Mouse (Mus musculus) CH12F3 (cell line): ENCODE results near the gene Zfp777.

Source experiments
- in situ Hi-C: fragments of 300-500 bp; cut with MboI; formaldehyde crosslinking; loops from 2 replicates; pipeline ENCODE4 v1.14.3; 2020; ENCODE audit warnings: low sequenced_read_pairs

Gene Zfp777

GRCm38 (mm10) chr6:48048426-48049272 is at the start of gene Zfp777:
TSS of gene Zfp777 (minus strand) at chr6:48048911.
- in situ Hi-C loops: no loop called here

GRCm38 (mm10) chr6:48086957-48087715 is 38.4 kb upstream of the Zfp777 start:
- in situ Hi-C loops: no loop called here

- in situ Hi-C loops: no loop called here
These were observed 37.8 kb upstream of the Zfp777 start, which contains the start of gene Zfp746 for GRCm38 (mm10) chr6:48086471-48086878. TSS of gene Zfp746 (minus strand) at chr6:48086593.

- in situ Hi-C loops: no loop called here
These were observed 37.1 kb upstream of the Zfp777 start for GRCm38 (mm10) chr6:48085521-48086404.

GRCm38 (mm10) chr6:48083733-48084191 is 35.1 kb upstream of the Zfp777 start:
- in situ Hi-C loops: no loop called here

DNA sequence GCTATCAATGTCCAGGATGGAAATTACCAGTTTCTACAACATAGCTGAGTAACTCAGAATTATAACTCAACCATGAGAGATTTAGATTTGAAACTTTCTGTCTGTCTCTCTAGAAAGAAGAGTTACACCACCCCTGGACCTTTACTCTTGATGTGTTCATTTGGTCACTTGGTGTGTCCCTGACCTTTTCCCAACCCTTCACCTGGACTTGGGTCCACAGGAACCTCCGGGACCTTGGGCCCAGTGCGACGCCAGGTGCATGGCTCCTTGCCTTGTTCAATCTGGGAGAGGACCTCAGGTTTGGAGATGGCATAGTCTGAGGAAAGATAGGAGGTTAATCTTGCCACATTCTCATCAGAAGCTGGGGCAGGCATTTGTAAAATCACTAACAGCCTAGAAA is 33.2 kb upstream of the Zfp777 start:
- in situ Hi-C loops: no loop called here

- in situ Hi-C loops: no loop called here
These were observed 32.3 kb upstream of the Zfp777 start for GRCm38 (mm10) chr6:48081021-48081420.

DNA sequence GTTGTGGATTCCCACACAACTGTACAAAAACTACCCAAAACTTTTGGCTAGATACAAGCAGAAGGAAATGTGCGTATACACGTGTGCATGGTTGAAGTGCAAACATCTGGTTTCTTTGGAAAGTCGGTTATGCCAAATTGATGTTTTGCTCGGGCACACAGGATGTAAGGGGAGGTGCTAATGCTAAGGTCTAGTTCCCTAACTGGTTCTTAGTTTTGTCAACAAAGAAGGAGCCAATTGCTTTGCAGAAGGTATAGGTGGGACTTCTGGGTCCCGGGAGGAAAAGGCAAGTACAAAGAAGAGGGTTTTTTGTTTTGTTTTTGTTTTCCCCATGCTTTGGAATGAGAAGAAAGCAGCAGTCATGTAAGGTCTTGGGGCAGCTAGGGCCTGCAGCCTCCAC is 24.6 kb upstream of the Zfp777 start:
- in situ Hi-C loops: no loop called here

DNA sequence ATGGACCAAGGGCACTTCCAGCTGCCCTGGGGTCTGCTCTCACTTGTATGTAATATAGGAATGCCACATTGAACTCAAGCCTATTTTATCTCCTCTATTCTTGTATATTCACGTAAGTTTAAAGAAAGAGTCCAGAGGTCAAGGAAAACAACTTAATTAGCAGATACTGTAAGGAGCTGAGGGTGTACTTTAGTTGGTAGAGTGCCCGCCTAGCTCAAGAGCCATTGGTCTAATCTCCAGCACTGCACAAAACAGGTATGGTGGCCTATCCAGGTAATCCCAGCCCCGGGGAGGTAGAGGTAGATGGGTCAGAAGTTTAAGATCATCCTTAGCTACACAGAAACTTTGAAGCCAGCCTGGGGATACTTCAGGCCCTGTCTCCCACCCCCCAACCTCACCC is 18.8 kb upstream of the Zfp777 start:
- in situ Hi-C loops: no loop called here

DNA sequence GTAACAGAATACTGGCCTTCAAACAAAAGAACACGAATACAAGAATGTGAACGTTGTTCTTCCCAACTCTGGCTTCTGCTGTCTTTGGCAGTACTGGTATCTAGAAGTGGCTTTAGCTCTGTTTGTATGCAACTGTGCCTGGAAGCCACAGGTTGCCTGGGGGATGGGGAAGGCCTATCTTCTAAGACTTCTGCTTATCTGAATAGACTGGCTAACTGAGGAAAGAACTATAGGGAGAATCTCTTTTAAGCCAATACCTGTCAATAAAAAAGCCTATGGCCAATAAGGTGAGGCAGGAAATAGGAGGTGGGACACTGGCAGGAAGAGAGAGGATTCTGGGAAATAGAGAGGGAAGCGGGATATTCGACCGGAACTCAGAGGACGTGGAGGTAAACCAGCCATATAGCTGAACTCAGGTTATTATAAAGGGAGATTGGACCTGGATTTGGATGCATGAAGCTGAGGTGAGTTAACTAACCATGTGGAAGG is 16.9 kb upstream of the Zfp777 start:
- in situ Hi-C loops: no loop called here

- in situ Hi-C loops: no loop called here
These were observed 15.7 kb upstream of the Zfp777 start for GRCm38 (mm10) chr6:48064451-48064850.

- in situ Hi-C loops: no loop called here
These were observed 15.2 kb upstream of the Zfp777 start for GRCm38 (mm10) chr6:48063940-48064339.

- in situ Hi-C loops: no loop called here
These were observed 12.2 kb upstream of the Zfp777 start for GRCm38 (mm10) chr6:48060895-48061294.

DNA sequence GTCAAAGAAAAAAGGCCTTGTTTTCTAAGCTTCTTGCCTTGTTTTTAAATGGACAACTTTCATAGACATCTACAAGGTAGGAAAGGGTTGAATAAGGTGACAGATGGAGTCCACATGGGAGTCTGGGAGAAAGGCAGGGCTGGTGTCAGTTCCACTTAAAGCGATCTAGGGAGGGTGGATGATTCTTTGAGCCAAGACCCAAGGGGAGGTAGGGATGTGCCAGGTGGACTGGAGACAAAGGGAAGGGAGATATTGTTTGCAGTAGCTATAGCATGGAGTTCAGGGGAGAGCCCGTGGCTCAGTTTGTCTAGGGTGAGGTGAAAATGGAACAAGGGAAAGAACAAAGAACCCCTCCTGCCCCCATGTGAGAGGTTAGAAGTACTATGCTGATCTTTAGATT is 11.7 kb upstream of the Zfp777 start:
- in situ Hi-C loops: no loop called here

GRCm38 (mm10) chr6:48052136-48052535 is 3.4 kb upstream of the Zfp777 start:
- in situ Hi-C loops: no loop called here

- in situ Hi-C loops: no loop called here
These were observed 3.0 kb upstream of the Zfp777 start for GRCm38 (mm10) chr6:48051666-48052065.

DNA sequence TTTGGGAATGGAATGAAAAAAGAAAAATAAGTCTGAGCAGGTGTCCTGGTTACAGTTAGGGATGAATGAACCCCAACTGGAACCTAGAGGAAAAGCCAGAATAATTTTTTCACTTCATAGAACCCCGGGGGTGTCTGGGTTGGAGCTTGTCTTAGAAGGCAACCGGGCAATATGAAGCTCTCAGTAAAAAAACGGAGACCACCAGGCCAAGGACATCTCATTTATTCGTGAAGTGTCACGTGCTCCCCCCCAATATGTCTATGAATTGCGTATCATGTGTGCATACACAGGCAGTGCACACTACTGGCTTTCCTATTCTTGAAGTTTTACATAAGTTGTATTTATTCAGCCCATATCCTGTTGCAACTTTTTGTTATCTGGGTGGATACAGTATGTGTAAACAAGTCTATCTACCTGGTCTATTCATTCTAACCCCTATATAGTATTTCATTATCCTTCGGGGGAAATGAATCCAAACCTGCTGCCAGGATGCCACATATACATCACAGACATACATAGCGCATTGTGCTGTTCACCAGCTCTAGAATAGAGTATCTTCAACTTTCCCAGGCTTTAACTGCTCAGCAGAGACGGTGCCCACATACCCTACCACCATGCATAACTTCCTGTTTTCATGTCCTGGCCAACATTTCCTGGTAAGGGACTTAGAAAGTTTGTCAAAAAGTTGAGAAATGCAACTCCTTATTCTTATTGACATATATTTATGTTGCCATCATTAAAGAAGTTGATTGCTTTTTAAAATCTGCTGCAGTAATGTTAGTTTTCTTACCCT is 758 bp upstream of the Zfp777 start:
- in situ Hi-C loops: no loop called here

DNA sequence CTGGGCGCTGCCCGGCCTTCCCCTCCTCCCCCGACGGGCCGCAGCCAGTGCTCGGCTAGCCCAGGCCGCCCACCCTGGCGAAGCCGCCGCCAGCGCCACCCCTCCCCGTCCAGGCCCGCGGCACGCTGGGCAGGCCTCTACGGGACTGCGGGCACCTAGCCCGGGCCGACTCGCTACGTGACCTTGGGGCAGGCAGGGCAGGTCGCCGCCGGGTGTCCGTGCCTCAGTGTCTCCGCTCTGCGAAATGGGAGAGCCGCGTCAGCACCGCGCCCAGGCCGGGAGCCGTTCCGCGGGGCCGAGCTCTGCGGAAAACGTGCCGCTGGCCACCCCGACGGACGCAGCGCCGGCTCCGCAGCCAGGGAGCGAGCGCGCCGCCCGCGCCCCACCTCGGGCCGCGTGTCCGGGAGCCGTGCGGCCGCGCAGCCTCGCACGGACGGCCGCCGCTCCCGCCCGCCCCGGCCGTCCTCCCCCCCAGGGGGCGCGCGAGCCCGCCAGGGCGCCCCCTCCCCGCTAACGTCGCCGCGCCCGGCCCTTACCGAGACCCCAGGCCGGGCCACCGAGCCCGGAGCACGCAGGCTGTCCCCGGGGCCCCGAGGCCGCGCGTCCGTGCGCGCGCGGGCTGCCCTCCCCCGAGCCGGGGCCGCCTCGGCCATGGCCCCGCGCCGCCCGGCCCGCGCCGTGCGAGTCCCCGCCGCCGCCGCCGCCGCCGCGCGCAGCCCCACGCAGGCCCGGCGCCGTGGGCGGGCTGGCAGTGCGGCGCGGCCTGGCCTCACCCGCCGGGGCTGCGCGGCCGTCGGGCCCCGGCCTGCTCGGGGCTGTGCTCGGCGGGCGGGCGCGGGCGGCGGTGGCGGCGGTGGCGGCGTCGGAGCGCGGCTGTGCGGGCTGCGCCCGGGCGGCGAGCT is 1.0 kb downstream of the Zfp777 start:
- in situ Hi-C loops: no loop called here

- in situ Hi-C loops: no loop called here
These were observed 1.6 kb downstream of the Zfp777 start for GRCm38 (mm10) chr6:48047114-48047449.
